Mouse (Mus musculus) liver, embryonic 15.5 days (tissue): ENCODE data around the gene H3f3b. TPM values are rescaled to one million over a fixed set of nuclear protein-coding genes. Genes with fewer than 3 reads are reported as not detected.

ENCODE experiments used
- ATAC-seq: fragments of 200-750 bp; cut with Nextera tagmentation; 2 replicates; pipeline ENCODE4 v1.8.0; 2017; ENCODE audit warnings: moderate number of reproducible peaks, mild to moderate bottlenecking, moderate library complexity; ENCODE audit not compliant: insufficient read depth
- H3K27ac ChIP-seq: fragments of 300-500 bp; sonication (generic); replicated peaks from 2 replicates; pipeline ENCODE4 v1.5.1; 2015; ENCODE audit warnings: mild to moderate bottlenecking, inconsistent platforms
- H3K27me3 ChIP-seq: fragments of 300-500 bp; sonication (generic); 2 replicates; pipeline ENCODE4 v1.6.1; 2015; ENCODE audit warnings: mild to moderate bottlenecking, inconsistent platforms
- H3K36me3 ChIP-seq: fragments of 300-500 bp; sonication (generic); replicated peaks from 2 replicates; pipeline ENCODE4 v1.6.1; 2015; ENCODE audit warnings: moderate library complexity, mild to moderate bottlenecking, inconsistent platforms
- H3K4me1 ChIP-seq: fragments of 300-500 bp; sonication (generic); replicated peaks from 2 replicates; pipeline ENCODE4 v1.6.1; 2015; ENCODE audit warnings: inconsistent platforms
- H3K4me2 ChIP-seq: fragments of 300-500 bp; sonication (generic); 2 replicates; pipeline ENCODE4 v1.6.1; 2015; ENCODE audit warnings: moderate library complexity, mild to moderate bottlenecking, inconsistent platforms
- H3K4me3 ChIP-seq: fragments of 300-500 bp; sonication (generic); replicated peaks from 2 replicates; pipeline ENCODE4 v1.5.1; 2015; ENCODE audit warnings: mild to moderate bottlenecking, inconsistent platforms
- H3K9ac ChIP-seq: fragments of 300-500 bp; sonication (generic); 2 replicates; pipeline ENCODE4 v1.6.1; 2015; ENCODE audit warnings: moderate library complexity, mild to moderate bottlenecking, inconsistent platforms
- H3K9me3 ChIP-seq: fragments of 300-500 bp; sonication (generic); replicated peaks from 2 replicates; pipeline ENCODE4 v1.6.1; 2016; ENCODE audit warnings: inconsistent platforms
- WGBS: fragments of 180-500 bp; shearing (Covaris S2); methylation state at CpG from one replicate; pipeline ENCODE4 v1.1.7; 2015; ENCODE audit warnings: mixed read lengths; ENCODE audit not compliant: insufficient replicate concordance; 5-methylcytosine and 5-hydroxymethylcytosine counted together
- polyA plus RNA-seq: library from polyadenylated mRNA; unstranded; fragments of >200 nt; fragmentation: Nextera tagmentation; extraction: Ambion mirVana; gene quantifications from 2 replicates; pipeline ENCODE4 v1.2.1, GENCODE M21; 2015

H3f3b gene
- polyA plus RNA-seq, 1 experiment from 2014 or later, result 595 TPM

DNA sequence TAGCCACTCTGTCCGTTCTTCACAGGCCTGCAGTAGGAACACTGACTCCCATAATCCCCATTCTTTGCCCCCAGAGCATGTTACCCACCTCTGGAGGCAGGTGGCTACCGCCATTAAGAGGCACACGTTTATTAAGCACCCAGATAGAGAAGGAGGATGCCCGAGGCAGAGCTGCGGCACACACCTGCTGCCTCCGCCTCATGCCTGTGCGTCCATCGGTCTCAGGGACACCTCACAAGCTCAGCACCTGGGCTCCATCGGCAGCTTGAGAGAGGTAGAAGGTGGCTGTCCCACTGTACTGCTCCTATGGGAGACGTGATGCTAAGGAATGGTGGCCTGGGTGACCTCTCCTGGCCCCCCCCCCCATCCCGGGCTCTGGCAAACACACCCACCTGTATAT is 19.4 kb downstream of the H3f3b start:
- peaks cover 27% of the 10 kb centered on the region for H3K36me3 ChIP-seq
- no peaks in the 10 kb centered on the region for H3K9me3 ChIP-seq
- H3K27ac ChIP-seq, result no peak overlapping the region
- no peak overlapping the region for H3K4me3 ChIP-seq
- H3K4me2 ChIP-seq, result no peak overlapping the region
- 74% methylated on average over 11 of the region's 11 CpGs for WGBS
- H3K9ac ChIP-seq, result no peak overlapping the region
- H3K4me1 ChIP-seq, result peaks cover 64% of the 10 kb centered on the region
- H3K27me3 ChIP-seq, result peaks cover 13% of the 10 kb centered on the region
- ATAC-seq, result no peak

DNA sequence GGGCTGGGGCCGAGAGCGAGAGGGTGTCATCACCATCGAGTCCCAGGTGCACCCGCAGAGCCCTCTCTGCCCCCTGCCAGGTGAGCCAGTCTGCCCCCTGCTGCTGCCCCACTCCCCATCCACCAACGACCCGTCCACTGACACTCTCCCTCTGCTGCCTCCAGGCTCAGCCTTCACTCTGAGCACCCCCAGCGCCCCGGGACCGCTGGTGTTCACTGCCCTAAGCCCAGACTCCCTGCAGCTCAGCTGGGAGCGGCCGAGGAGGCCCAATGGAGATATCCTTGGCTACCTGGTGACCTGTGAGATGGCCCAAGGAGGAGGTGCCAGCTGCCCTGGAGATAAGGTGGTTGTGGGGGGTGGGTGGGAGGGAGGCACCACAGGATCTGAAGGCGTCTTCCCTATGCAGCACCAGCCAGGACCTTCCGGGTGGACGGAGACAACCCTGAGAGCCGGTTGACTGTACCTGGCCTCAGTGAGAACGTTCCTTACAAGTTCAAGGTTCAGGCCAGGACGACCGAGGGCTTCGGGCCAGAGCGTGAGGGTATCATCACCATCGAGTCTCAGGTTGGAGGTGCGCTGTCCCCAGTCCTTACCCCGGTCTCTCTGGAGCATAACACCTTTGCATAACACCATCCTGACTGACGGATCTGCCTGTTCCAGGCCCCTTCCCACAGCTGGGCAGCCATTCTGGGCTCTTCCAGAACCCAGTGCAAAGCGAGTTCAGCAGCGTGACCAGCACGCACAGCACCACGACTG is 20.5 kb downstream of the H3f3b start:
- Histone ChIP-seq H3K4me3 (no peak overlapping the region), H3K27ac (no peak overlapping the region), H3K27me3 (peaks cover 2% of the 10 kb centered on the region; the same call in 1 of the 2 replicates), H3K4me1 (peaks cover 56% of the 10 kb centered on the region), H3K36me3 (peaks cover 27% of the 10 kb centered on the region), H3K4me2 (no peak overlapping the region), H3K9ac (no peak overlapping the region), H3K9me3 (no peaks in the 10 kb centered on the region)
- ATAC-seq, result no peak
- WGBS, result 82% methylated on average over 28 of the region's 28 CpGs

DNA sequence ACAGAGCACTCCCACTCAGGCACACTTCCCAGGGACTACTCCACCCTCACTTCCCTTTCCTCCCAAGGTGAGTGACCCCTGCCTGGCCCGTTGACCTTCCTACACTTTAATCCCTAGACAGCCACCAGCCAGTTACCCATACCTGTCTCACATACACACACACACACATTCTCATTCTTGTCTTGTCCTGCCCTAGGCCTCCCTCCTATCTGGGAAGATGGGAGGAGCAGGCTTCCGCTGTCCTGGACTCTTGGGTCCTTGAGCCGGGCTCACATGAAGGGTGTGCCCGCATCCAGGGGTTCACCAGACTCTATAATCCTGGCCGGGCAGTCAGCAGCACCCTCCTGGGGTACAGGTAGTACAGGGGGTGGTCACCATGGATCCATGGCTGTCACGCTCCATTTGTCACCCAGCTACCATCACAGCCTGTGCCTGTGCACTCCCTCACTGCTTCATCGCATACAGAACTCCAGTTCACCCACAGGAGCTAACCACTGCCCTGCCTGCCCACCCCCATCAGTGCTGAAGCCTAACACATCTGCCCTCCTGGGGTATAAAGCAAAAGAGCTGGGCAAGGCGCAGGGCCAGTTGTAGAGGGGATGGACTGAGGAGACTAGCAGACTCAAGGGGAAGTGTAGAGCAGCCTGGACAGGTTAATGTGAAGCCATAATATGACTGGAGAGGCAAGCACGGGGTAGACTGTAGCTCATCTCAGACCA is 21.9 kb downstream of the H3f3b start:
- H3K4me2 ChIP-seq, result peak overlapping the region; percentile 79
- H3K4me3 ChIP-seq, result peak overlapping the region; percentile 49; the same call in 1 of the 2 replicates
- H3K4me1 ChIP-seq, result peaks cover 42% of the 10 kb centered on the region
- no peak; the same call in none of the 2 replicates for ATAC-seq
- H3K27me3 ChIP-seq, result peaks cover 4% of the 10 kb centered on the region; the same call in 1 of the 2 replicates
- WGBS, result 62% methylated on average over 9 of the region's 9 CpGs
- H3K9me3 ChIP-seq, result no peaks in the 10 kb centered on the region
- H3K9ac ChIP-seq, result peak overlapping the region; percentile 50; the same call in 1 of the 2 replicates
- H3K27ac ChIP-seq, result peak overlapping the region; percentile 84
- peaks cover 27% of the 10 kb centered on the region for H3K36me3 ChIP-seq

- 4% methylated on average over 54 of the region's 54 CpGs for WGBS
- Histone ChIP-seq H3K4me3 (peak overlapping the region; percentile 49), H3K9me3 (no peaks in the 10 kb centered on the region), H3K9ac (peak overlapping the region; percentile 50), H3K27me3 (peaks cover 11% of the 10 kb centered on the region), H3K4me2 (peak overlapping the region; percentile 79), H3K27ac (peak overlapping the region; percentile 84), H3K36me3 (peaks cover 20% of the 10 kb centered on the region), H3K4me1 (peaks cover 37% of the 10 kb centered on the region)
- peak; percentile 68 for ATAC-seq
Observed at GRCm38 (mm10) chr11:116004840-116005700, 22.7 kb downstream of the H3f3b start.

DNA sequence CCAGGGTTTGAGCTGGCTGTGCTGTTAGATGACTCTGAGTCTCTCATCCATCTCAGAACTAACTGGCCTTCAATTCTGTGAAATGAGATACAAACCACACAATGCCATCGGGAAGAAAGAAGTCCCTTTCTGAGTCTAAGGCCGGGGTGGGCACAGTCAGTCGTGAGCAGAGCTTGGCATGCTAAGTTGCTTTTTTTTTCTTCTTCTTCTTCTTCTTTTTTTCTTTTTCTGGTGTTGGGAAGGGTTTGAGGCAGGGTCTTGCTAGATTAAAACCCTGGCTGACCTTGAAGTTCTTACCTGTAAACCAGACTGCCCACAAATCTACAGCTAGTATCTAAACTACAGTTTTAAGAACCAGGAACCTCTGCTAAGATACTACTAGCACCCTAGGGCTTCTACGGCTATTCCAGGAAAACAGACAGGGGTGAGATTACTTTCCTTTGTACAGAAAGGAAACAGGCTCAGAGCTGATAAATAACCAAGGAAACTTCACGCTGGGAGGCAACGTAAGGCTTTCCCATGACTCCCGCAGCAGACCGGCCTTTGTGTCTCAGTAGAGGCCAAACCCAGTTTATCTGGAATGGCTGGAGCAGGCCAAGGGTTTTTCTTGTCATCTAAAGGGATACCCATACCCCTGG is 23.5 kb downstream of the H3f3b start:
- H3K9me3 ChIP-seq, result no peaks in the 10 kb centered on the region
- H3K27me3 ChIP-seq, result peaks cover 16% of the 10 kb centered on the region
- H3K9ac ChIP-seq, result peak overlapping the region; percentile 50
- H3K4me1 ChIP-seq, result peaks cover 38% of the 10 kb centered on the region
- no peak for ATAC-seq
- peak overlapping the region; percentile 84 for H3K27ac ChIP-seq
- H3K4me3 ChIP-seq, result peak overlapping the region; percentile 49
- 12% methylated on average over 8 of the region's 8 CpGs for WGBS
- H3K4me2 ChIP-seq, result peak overlapping the region; percentile 79
- peaks cover 15% of the 10 kb centered on the region for H3K36me3 ChIP-seq

DNA sequence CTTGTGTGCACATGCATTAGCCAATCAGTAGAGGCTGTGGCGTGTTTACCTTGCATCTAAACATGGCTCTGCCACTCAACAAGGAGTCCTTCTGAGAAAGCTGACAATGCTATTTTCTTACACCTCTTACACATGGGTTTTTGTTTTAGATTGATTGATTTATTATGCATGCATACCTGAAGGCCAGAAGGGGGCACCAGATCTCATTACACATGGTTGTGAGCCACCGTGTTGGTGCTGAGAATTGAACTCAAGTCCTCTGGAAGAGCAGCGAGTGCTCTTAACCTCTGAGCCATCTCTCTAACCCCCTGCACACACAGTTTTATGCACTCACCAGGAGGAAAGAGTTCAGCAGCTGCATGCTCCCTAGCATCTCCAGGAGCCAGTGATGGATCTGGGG is 24.9 kb downstream of the H3f3b start:
- Histone ChIP-seq H3K4me2 (no peak overlapping the region), H3K4me3 (no peak overlapping the region), H3K9me3 (no peaks in the 10 kb centered on the region), H3K27ac (no peak overlapping the region), H3K4me1 (peaks cover 42% of the 10 kb centered on the region), H3K9ac (no peak overlapping the region), H3K36me3 (peaks cover under 1% of the 10 kb centered on the region; the same call in 1 of the 2 replicates), H3K27me3 (peaks cover 16% of the 10 kb centered on the region)
- WGBS, result 72% methylated on average over 3 of the region's 3 CpGs
- no peak for ATAC-seq

DNA sequence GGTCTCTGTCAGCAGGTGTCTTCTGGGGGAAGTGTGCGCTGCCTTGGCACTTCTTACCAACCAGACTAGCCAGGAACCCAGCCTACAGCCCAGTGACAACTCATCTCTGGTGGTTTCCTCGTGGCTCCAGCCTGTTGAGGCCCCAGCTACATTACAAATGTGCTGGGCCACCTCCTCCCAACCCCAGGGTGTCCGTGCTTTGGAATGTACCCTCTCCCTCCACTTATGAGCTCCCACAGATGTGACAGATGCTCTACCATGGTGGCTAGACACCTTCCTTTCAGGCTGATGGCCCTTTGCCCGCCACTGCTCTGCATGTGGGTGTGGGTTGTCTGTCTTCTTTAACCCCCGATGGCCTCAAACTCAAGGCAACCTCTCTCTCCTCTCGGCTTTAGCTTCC is 26.0 kb downstream of the H3f3b start:
- no peak overlapping the region for H3K4me2 ChIP-seq
- ATAC-seq, result no peak
- WGBS, result 53% methylated on average over 6 of the region's 6 CpGs
- peaks cover 41% of the 10 kb centered on the region for H3K4me1 ChIP-seq
- no peaks in the 10 kb centered on the region for H3K36me3 ChIP-seq
- no peak overlapping the region for H3K9ac ChIP-seq
- no peak overlapping the region for H3K4me3 ChIP-seq
- peaks cover 19% of the 10 kb centered on the region for H3K27me3 ChIP-seq
- H3K9me3 ChIP-seq, result no peaks in the 10 kb centered on the region
- no peak overlapping the region for H3K27ac ChIP-seq

DNA sequence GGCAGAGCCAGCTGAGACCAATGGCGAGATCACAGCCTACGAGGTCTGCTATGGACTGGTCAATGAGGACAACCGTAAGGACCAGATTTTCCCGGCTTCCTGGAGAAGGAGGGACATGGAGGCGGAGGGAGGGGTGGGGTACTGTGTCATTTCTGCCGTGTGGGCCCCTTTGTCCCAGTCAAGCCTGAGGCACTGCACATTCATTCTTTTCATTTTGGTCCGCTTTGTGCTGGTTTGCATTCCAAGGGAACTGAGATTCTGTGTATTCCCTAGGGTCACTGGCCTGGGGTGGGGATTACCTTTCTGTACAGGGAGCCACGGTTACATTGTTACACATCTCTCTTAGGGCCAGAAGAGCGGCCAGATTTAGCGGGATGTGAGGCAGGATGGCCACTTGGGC is 27.2 kb downstream of the H3f3b start:
- ATAC-seq, result no peak
- Histone ChIP-seq H3K4me1 (peaks cover 30% of the 10 kb centered on the region), H3K4me3 (no peak overlapping the region), H3K4me2 (no peak overlapping the region), H3K27me3 (peaks cover 19% of the 10 kb centered on the region), H3K9me3 (no peaks in the 10 kb centered on the region), H3K36me3 (no peaks in the 10 kb centered on the region), H3K9ac (no peak overlapping the region), H3K27ac (no peak overlapping the region)
- WGBS, result 58% methylated on average over 10 of the region's 10 CpGs

- no peaks in the 10 kb centered on the region for H3K36me3 ChIP-seq
- 7% methylated on average over 14 of the region's 14 CpGs for WGBS
- H3K9me3 ChIP-seq, result no peaks in the 10 kb centered on the region
- H3K4me2 ChIP-seq, result no peak overlapping the region
- peaks cover 19% of the 10 kb centered on the region for H3K27me3 ChIP-seq
- no peak overlapping the region for H3K27ac ChIP-seq
- H3K9ac ChIP-seq, result no peak overlapping the region
- peaks cover 20% of the 10 kb centered on the region for H3K4me1 ChIP-seq
- no peak for ATAC-seq
- no peak overlapping the region for H3K4me3 ChIP-seq
Observed at GRCm38 (mm10) chr11:115999538-116000143, 28.1 kb downstream of the H3f3b start.

GRCm38 (mm10) chr11:115999027-115999426 is 28.7 kb downstream of the H3f3b start:
- H3K9me3 ChIP-seq, result no peaks in the 10 kb centered on the region
- peaks cover 19% of the 10 kb centered on the region for H3K27me3 ChIP-seq
- peaks cover 14% of the 10 kb centered on the region for H3K4me1 ChIP-seq
- H3K27ac ChIP-seq, result no peak overlapping the region
- ATAC-seq, result no peak
- 20% methylated on average over 7 of the region's 7 CpGs for WGBS
- no peaks in the 10 kb centered on the region for H3K36me3 ChIP-seq
- no peak overlapping the region for H3K9ac ChIP-seq
- H3K4me3 ChIP-seq, result no peak overlapping the region
- H3K4me2 ChIP-seq, result no peak overlapping the region
